Mouse (Mus musculus) ES-Bruce4 (cell line): Measurements from ENCODE around the gene Cfap54.

Experiments
- CTCF ChIP-seq: IDR thresholded peaks from one replicate; pipeline ENCODE4 v1.8.1; 2011; ENCODE audit warnings: low read depth, low read length
- POLR2A ChIP-seq: IDR thresholded peaks from one replicate; pipeline ENCODE4 v1.8.1; 2011; ENCODE audit warnings: low read length; ENCODE audit not compliant: insufficient read depth

- TF ChIP-seq CTCF (no peak), POLR2A (no peak)
Measured at GRCm38 (mm10) chr10:93079486-93079885, 1.9 kb downstream of the Cfap54 start.
